Mouse (Mus musculus): ENCODE data around the gene Kat14. TPM values are rescaled to one million over a fixed set of nuclear protein-coding genes. Genes with fewer than 3 reads are reported as not detected.

Gene Kat14
- 13.1 and 19.7 TPM in 2 replicates for total RNA-seq (2023)

GRCm38 (mm10) chr2:144368400-144369019 lies at the start of gene Kat14, which contains the start of gene Pet117:
Gene Kat14 (plus strand): TSS chr2:144368983.
Gene Pet117 (plus strand): TSS chr2:144368996.

GRCm38 (mm10) chr2:144331401-144332302 lies 37.1 kb upstream of the Kat14 start, which contains the start of gene Ovol2:
Gene Ovol2 (minus strand): TSS chr2:144332146.

Other genes starting within 250 kb of the Kat14 start
- gene Mgme1, start 98.3 kb upstream of the Kat14 start, total RNA-seq (2023), result 3.4 and 3.8 TPM in 2 replicates
- 81.9 and 88.9 TPM in 2 replicates for gene Snx5, start 98.1 kb upstream of the Kat14 start, total RNA-seq (2023)
- gene Ovol2, start 36.8 kb upstream of the Kat14 start, total RNA-seq (2023), result not detected in 2 replicates
- gene Pet117, start within 50 bp of the Kat14 start, total RNA-seq (2023), result 2.9 and 4.8 TPM in 2 replicates
- 0.11 and 0.41 TPM in 2 replicates for gene Dzank1, start 158.4 kb downstream of the Kat14 start, total RNA-seq (2023)
- gene Polr3f, start 158.7 kb downstream of the Kat14 start, total RNA-seq (2023), result 31.9 and 39.7 TPM in 2 replicates
- gene Rbbp9, start 181.9 kb downstream of the Kat14 start, total RNA-seq (2023), result 0.77 and 1.2 TPM in 2 replicates
- gene Sec23b, start 187.2 kb downstream of the Kat14 start, total RNA-seq (2023), result 43.5 and 44.7 TPM in 2 replicates
- 4.3 TPM in 2 replicates for gene Smim26, start 225.1 kb downstream of the Kat14 start, total RNA-seq (2023)
- 6.0 and 6.1 TPM in 2 replicates for gene Dtd1, start 230.9 kb downstream of the Kat14 start, total RNA-seq (2023)